Mouse (Mus musculus): ENCODE measurements around the gene Leprot.

GRCm38 (mm10) chr4:101655415-101655790, 7.9 kb downstream of the Leprot start:
- TF ChIP-seq MYOG (IDR thresholded peaks at IDR 0.05; ENCODE audit: control insufficient read depth in 1 of 3, insufficient read depth in 1 of 3, insufficient read length in 2 of 3, low read depth in 2 of 3) = no peak
- TF ChIP-seq POLR2A (IDR thresholded peaks at IDR 0.05; ENCODE audit: insufficient read length, low read depth) = no peak
- no peak for TF ChIP-seq CEBPB (IDR thresholded peaks at IDR 0.05; ENCODE audit: insufficient read depth, poor library complexity, severe bottlenecking)
- no peak for TF ChIP-seq E2F4 (IDR thresholded peaks at IDR 0.05; ENCODE audit: insufficient read depth)
- no peak for TF ChIP-seq USF1 (IDR thresholded peaks at IDR 0.05; ENCODE audit: low read depth)
- no peak for TF ChIP-seq MAX (IDR thresholded peaks at IDR 0.05; ENCODE audit: low read depth)
- no peak for TF ChIP-seq TCF12 (IDR thresholded peaks at IDR 0.05; ENCODE audit: insufficient read depth, poor library complexity, severe bottlenecking)
- TF ChIP-seq REST (IDR thresholded peaks at IDR 0.05; ENCODE audit: insufficient read depth, insufficient read length) = no peak
- no peak for TF ChIP-seq SRF (IDR thresholded peaks at IDR 0.05; ENCODE audit: control insufficient read depth, insufficient read length, low read depth)
- no peak for TF ChIP-seq POLR2AphosphoS2 (IDR thresholded peaks at IDR 0.05; ENCODE audit: insufficient read length, low read depth)
- TF ChIP-seq TCF3 (IDR thresholded peaks at IDR 0.05; ENCODE audit: insufficient read length, low read depth) = no peak
